In genomic region chr2:109945532-109945931, GRCm38 (mm10) we compare ENCODE assay signal across 22 mouse cellular contexts. TPM values are rescaled to one million over a fixed set of nuclear protein-coding genes. Genes with fewer than 3 reads are reported as not detected.
DNase-seq lines count a peak whose midpoint lies in the region; ATAC-seq and TF ChIP-seq lines count a peak whose summit lies in the region.
"Had no signal": no experiment of that assay in that cellular context is flagged by ENCODE, and none has a peak within 500 bp of the region (broad histone marks: within the 10 kb centered on the region; RNA-seq: fewer than 3 reads in every experiment).

No protein-coding gene starts in this region.

- H3K4me1 ChIP-seq in heart, embryonic 12.5 days (replicated peaks): peaks cover 46% of the 10 kb centered on the region
- peaks cover 4% of the 10 kb centered on the region for H3K4me1 ChIP-seq in heart, adult 2 months (ENCODE audit: control insufficient read depth, insufficient read depth, low read length)
- H3K4me1 ChIP-seq in heart, embryonic 16.5 days (ENCODE audit: control insufficient read depth, insufficient read depth, low read length): peaks cover 42% of the 10 kb centered on the region
- H3K4me1 ChIP-seq in kidney, embryonic 14.5 days (ENCODE audit: control insufficient read depth, insufficient read depth, low read length): peaks cover 9% of the 10 kb centered on the region

- no peaks in the 10 kb centered on the region; the same call in 1 of the 2 replicates for H3K79me2 ChIP-seq in heart, adult 2 months (replicated peaks; ENCODE audit: control insufficient read depth, insufficient read depth, low read length)

- no peak for ATAC-seq in heart, embryonic 12.5 days (ENCODE audit: insufficient number of reproducible peaks, low FRiP score)
- ATAC-seq in heart, embryonic 16.5 days (replicated peaks; ENCODE audit: extremely low read depth, insufficient read depth, low FRiP score): no peak
- ATAC-seq in kidney, embryonic 14.5 days (ENCODE audit: low FRiP score, low TSS enrichment): 0 out of 2 replicates have a peak, but pooled peaks have one; percentile 32
- ATAC-seq in Patski: peak; percentile 31
- ATAC-seq: activated CD4-positive, CD25-positive, alpha-beta regulatory T cell, adult 4 months; CD4-positive, CD25-positive, alpha-beta regulatory T cell, adult 4 months; forebrain, embryonic 15.5 days; intestine, embryonic 15.5 days had no signal

- CTCF ChIA-PET in Patski (lab: Charles Lee): interaction anchor here (1.0 to 1.4 kb wide), 2 partner anchors 10 to 11 kb away, joined by 3 to 4 read pairs; no protein-coding TSS in a partner anchor

- TF ChIP-seq EP300 in heart, adult 2 months (IDR thresholded peaks at IDR 0.05; ENCODE audit: insufficient read depth, low read depth, low read length): no peak

- POLR2A ChIA-PET in Patski (lab: Charles Lee): no interaction called here

- DNase-seq in heart, adult 2 months: no peak
- no peak for DNase-seq in heart, adult 18-20 months
- no peak for DNase-seq in kidney, postnatal 36 days
- no peak for DNase-seq in Patski (ENCODE audit: low read depth, low spot score)
- no peak for DNase-seq in urinary bladder, postnatal 4 days (ENCODE audit: low spot score in 2 of 2)
- DNase-seq: adrenal gland, postnatal 14 days; B cell, adult 2 months; cerebellum, adult 11-12 months; cerebellum, adult 9-10 months; cerebellum, postnatal 25 days; gastrocnemius, postnatal 36 days; kidney, adult 18-20 months had no signal

- intact Hi-C loops in heart, adult 2 months (cut with DNase I): no loop called here

- no peak overlapping the region for H3K9ac ChIP-seq in heart, embryonic 12.5 days
- no peak overlapping the region for H3K9ac ChIP-seq in heart, adult 2 months (ENCODE audit: low read depth, low read length)
- no peak overlapping the region for H3K9ac ChIP-seq in heart, embryonic 16.5 days (ENCODE audit: low read length)
- H3K9ac ChIP-seq in kidney, embryonic 14.5 days (ENCODE audit: low read depth, low read length): no peak overlapping the region
- H3K9ac ChIP-seq: embryonic facial prominence, embryonic 12.5 days; forebrain, embryonic 15.5 days; intestine, embryonic 15.5 days had no signal

- peak overlapping the region; percentile 42; the same call in 1 of the 2 replicates for H3K4me2 ChIP-seq in heart, embryonic 12.5 days
- H3K4me2 ChIP-seq in heart, embryonic 16.5 days (ENCODE audit: low read depth, low read length): peak overlapping the region; percentile 43
- no peak overlapping the region for H3K4me2 ChIP-seq in kidney, embryonic 14.5 days (replicated peaks; ENCODE audit: low read depth, low read length)
- H3K4me2 ChIP-seq: embryonic facial prominence, embryonic 12.5 days; forebrain, embryonic 15.5 days; intestine, embryonic 15.5 days had no signal

- WGBS in heart, embryonic 12.5 days: 81% methylated on average over 4 of the region's 4 CpGs
- 82% methylated on average over 4 of the region's 4 CpGs for WGBS in heart, adult 2 months
- 65% methylated on average over 4 of the region's 4 CpGs for WGBS in heart, embryonic 16.5 days
- WGBS in kidney, embryonic 14.5 days: 60% methylated on average over 4 of the region's 4 CpGs

- H3K4me3 ChIP-seq in heart, embryonic 12.5 days: no peak overlapping the region
- H3K4me3 ChIP-seq in heart, adult 2 months: no peak overlapping the region
- no peak overlapping the region for H3K4me3 ChIP-seq in heart, embryonic 16.5 days (ENCODE audit: low read length)
- no peak overlapping the region for H3K4me3 ChIP-seq in kidney, embryonic 14.5 days (ENCODE audit: low read length)
- H3K4me3 ChIP-seq: embryonic facial prominence, embryonic 12.5 days; forebrain, embryonic 15.5 days; intestine, embryonic 15.5 days had no signal

- no peaks in the 10 kb centered on the region for H3K9me3 ChIP-seq in heart, embryonic 12.5 days (replicated peaks)
- H3K9me3 ChIP-seq in heart, embryonic 16.5 days (replicated peaks; ENCODE audit: control insufficient read depth, low read length): no peaks in the 10 kb centered on the region
- no peaks in the 10 kb centered on the region for H3K9me3 ChIP-seq in kidney, embryonic 14.5 days (ENCODE audit: control insufficient read depth, low read length)
- H3K9me3 ChIP-seq: embryonic facial prominence, embryonic 12.5 days; forebrain, embryonic 15.5 days; G1E; intestine, embryonic 15.5 days had no signal

- no peaks in the 10 kb centered on the region for H3K27me3 ChIP-seq in heart, embryonic 12.5 days (replicated peaks)
- no peaks in the 10 kb centered on the region for H3K27me3 ChIP-seq in heart, adult 2 months (ENCODE audit: control insufficient read depth, insufficient read depth, low read length)
- H3K27me3 ChIP-seq in heart, embryonic 16.5 days (ENCODE audit: control insufficient read depth, insufficient read depth, low read length): no peaks in the 10 kb centered on the region
- H3K27me3 ChIP-seq in kidney, embryonic 14.5 days (ENCODE audit: control insufficient read depth, insufficient read depth, low read length): no peaks in the 10 kb centered on the region
- no peaks in the 10 kb centered on the region for H3K27me3 ChIP-seq in Patski
- H3K27me3 ChIP-seq: embryonic facial prominence, embryonic 12.5 days; intestine, embryonic 15.5 days had no signal

- TF ChIP-seq POLR2A in heart, adult 2 months (IDR thresholded peaks at IDR 0.05; ENCODE audit: insufficient read depth, low read depth, low read length): no peak

- TF ChIP-seq CTCF in heart, adult 2 months (IDR thresholded peaks at IDR 0.05): no peak
- no peak for TF ChIP-seq CTCF in Patski (IDR thresholded peaks at IDR 0.05)

- no peaks in the 10 kb centered on the region for H3K36me3 ChIP-seq in heart, embryonic 12.5 days
- H3K36me3 ChIP-seq in heart, adult 2 months (ENCODE audit: control insufficient read depth, insufficient read depth, low read length): peaks cover 3% of the 10 kb centered on the region
- H3K36me3 ChIP-seq in heart, embryonic 16.5 days (ENCODE audit: control insufficient read depth, insufficient read depth): no peaks in the 10 kb centered on the region
- H3K36me3 ChIP-seq in kidney, embryonic 14.5 days (ENCODE audit: control insufficient read depth, insufficient read depth, low read length): no peaks in the 10 kb centered on the region
- H3K36me3 ChIP-seq: embryonic facial prominence, embryonic 12.5 days; forebrain, embryonic 15.5 days; G1E; intestine, embryonic 15.5 days had no signal

- H3K27ac ChIP-seq in heart, embryonic 12.5 days (ENCODE audit: poor library complexity, severe bottlenecking): peak overlapping the region; percentile 66
- no peak overlapping the region for H3K27ac ChIP-seq in heart, adult 2 months
- H3K27ac ChIP-seq in heart, embryonic 16.5 days (ENCODE audit: low read length): peak overlapping the region; percentile 60
- no peak overlapping the region for H3K27ac ChIP-seq in kidney, embryonic 14.5 days (ENCODE audit: low read depth, low read length)
- H3K27ac ChIP-seq: embryonic facial prominence, embryonic 12.5 days; forebrain, embryonic 15.5 days; intestine, embryonic 15.5 days; kidney, postnatal 0 days had no signal

- in situ Hi-C loops in Patski (cut with MboI; ENCODE audit: low pct_unique_long_range_greater_than_20kb): no loop called here

RNA-seq across cellular contexts. Expression of gene Lgr4, which starts 28.1 kb away (rescaled TPM):
- polyA plus RNA-seq in heart, embryonic 12.5 days (2016; fragmentation: Nextera tagmentation; extraction: Ambion mirVana): 15.1 and 17.8 TPM in 2 replicates
- 10 to 100 TPM; 22.1 to 23.7 TPM for total RNA-seq in heart, adult 2 months (2021)
- polyA plus RNA-seq in heart, adult 2 months (2012; rRNA removed): 13.5 and 22.7 TPM in 2 replicates
- 11.3 and 11.8 TPM in 2 replicates for polyA plus RNA-seq in heart, embryonic 16.5 days (2015; fragmentation: Nextera tagmentation; extraction: Ambion mirVana)
- 10 to 100 TPM; 23.3 to 23.6 TPM for total RNA-seq in heart, adult 18-20 months (2021)
- 41.7 and 44.5 TPM in 2 replicates for polyA plus RNA-seq in kidney, embryonic 14.5 days (2014; fragmentation: Nextera tagmentation; extraction: Ambion mirVana)
- 48.5 TPM for polyA plus RNA-seq in Patski (2021)

RNA-seq across cellular contexts. Expression of gene Lin7c, which starts 54.9 kb away (rescaled TPM):
- polyA plus RNA-seq in heart, embryonic 12.5 days (2016; fragmentation: Nextera tagmentation; extraction: Ambion mirVana): 52.1 and 53.7 TPM in 2 replicates
- 10 to 100 TPM; 43.3 to 43.6 TPM for total RNA-seq in heart, adult 2 months (2021)
- 6.9 and 15.6 TPM in 2 replicates for polyA plus RNA-seq in heart, adult 2 months (2012; rRNA removed)
- polyA plus RNA-seq in heart, embryonic 16.5 days (2015; fragmentation: Nextera tagmentation; extraction: Ambion mirVana): 37.8 and 41.9 TPM in 2 replicates
- 10 to 100 TPM; 36.2 to 42.1 TPM for total RNA-seq in heart, adult 18-20 months (2021)
- polyA plus RNA-seq in kidney, embryonic 14.5 days (2014; fragmentation: Nextera tagmentation; extraction: Ambion mirVana): 50.8 and 80.7 TPM in 2 replicates
- 63.9 TPM for polyA plus RNA-seq in Patski (2021)

Comparison
In these comparisons a context has a peak if more than half of its experiments do, and no peak if none do; other contexts are left out.
1. H3K27ac ChIP-seq: peak in heart, embryonic 12.5 days (single experiment) and heart, embryonic 16.5 days (single experiment); none in heart, adult 2 months (single experiment) and kidney, embryonic 14.5 days (single experiment).
2. ATAC-seq: peak in kidney, embryonic 14.5 days (single experiment) and Patski (single experiment); none in heart, embryonic 12.5 days (single experiment) and heart, embryonic 16.5 days (single experiment).